Mouse (Mus musculus) forebrain, embryonic 11.5 days (tissue): Measurements from ENCODE around the gene Hgfac. TPM values are rescaled to one million over a fixed set of nuclear protein-coding genes. Genes with fewer than 3 reads are reported as not detected.

Source experiments
- ATAC-seq: fragments of 200-750 bp; cut with Nextera tagmentation; replicated peaks from 2 replicates; pipeline ENCODE4 v1.8.0; 2017; ENCODE audit warnings: moderate TSS enrichment; ENCODE audit not compliant: low FRiP score
- DNase-seq: peaks from one replicate; pipeline ENCODE4 v3.0.0-alpha.2; 2017; ENCODE audit warnings: low spot score
- H3K27ac ChIP-seq: fragments of 300-500 bp; sonication (generic); 2 replicates; pipeline ENCODE4 v1.5.1; 2014; ENCODE audit warnings: low read depth, low read length
- H3K27me3 ChIP-seq: fragments of 300-500 bp; sonication (generic); 2 replicates; pipeline ENCODE4 v1.6.1; 2014; ENCODE audit warnings: mild to moderate bottlenecking, low read length, mixed read lengths; ENCODE audit not compliant: control insufficient read depth, insufficient read depth
- H3K36me3 ChIP-seq: fragments of 300-500 bp; sonication (generic); 2 replicates; pipeline ENCODE4 v1.6.1; 2014; ENCODE audit warnings: mild to moderate bottlenecking, low read length, moderate library complexity, mixed read lengths; ENCODE audit not compliant: control insufficient read depth, insufficient read depth
- H3K4me1 ChIP-seq: fragments of 300-500 bp; sonication (generic); replicated peaks from 2 replicates; pipeline ENCODE4 v1.6.1; 2014; ENCODE audit warnings: low read length, mixed read lengths; ENCODE audit not compliant: control insufficient read depth, insufficient read depth
- H3K4me2 ChIP-seq: fragments of 300-500 bp; sonication (generic); 2 replicates; pipeline ENCODE4 v1.6.1; 2014; ENCODE audit warnings: low read depth, mild to moderate bottlenecking, low read length, moderate library complexity, mixed read lengths; ENCODE audit not compliant: severe bottlenecking
- H3K4me3 ChIP-seq: fragments of 300-500 bp; sonication (generic); 2 replicates; pipeline ENCODE4 v1.5.1; 2014; ENCODE audit warnings: low read depth, low read length
- H3K9ac ChIP-seq: fragments of 300-500 bp; sonication (generic); 2 replicates; pipeline ENCODE4 v1.6.1; 2014; ENCODE audit warnings: low read length
- H3K9me3 ChIP-seq: fragments of 300-500 bp; sonication (generic); 2 replicates; pipeline ENCODE4 v1.6.1; 2016; ENCODE audit warnings: low read length, mixed read lengths; ENCODE audit not compliant: control insufficient read depth
- WGBS: fragments of 180-500 bp; shearing (Covaris S2); extraction: QIAGEN DNeasy Blood & Tissue Kit; methylation state at CpG from one replicate; pipeline ENCODE4 v1.1.7; 2014; 5-methylcytosine and 5-hydroxymethylcytosine counted together
- polyA plus RNA-seq: library from polyadenylated mRNA; unstranded; fragments of >200 nt; fragmentation: Nextera tagmentation; extraction: Ambion mirVana; gene quantifications from 2 replicates; pipeline ENCODE4 v1.2.1, GENCODE M21; 2014

Gene Hgfac
- polyA plus RNA-seq, 1 experiment from 2014 or later: 0.17 TPM

GRCm38 (mm10) chr5:35071855-35072254 is 30.5 kb downstream of the Hgfac start:
- Histone ChIP-seq H3K4me1 (no peaks in the 10 kb centered on the region), H3K27ac (no peak overlapping the region)
- 92% methylated on average over 6 of the region's 6 CpGs for WGBS

GRCm38 (mm10) chr5:35073235-35073634 is 31.9 kb downstream of the Hgfac start:
- no peaks in the 10 kb centered on the region for H3K4me1 ChIP-seq
- H3K27ac ChIP-seq: no peak overlapping the region
- no peak for DNase-seq
- no peaks in the 10 kb centered on the region for H3K9me3 ChIP-seq
- H3K9ac ChIP-seq: no peak overlapping the region
- no peaks in the 10 kb centered on the region for H3K36me3 ChIP-seq
- WGBS: 88% methylated on average over 11 of the region's 11 CpGs
- no peaks in the 10 kb centered on the region for H3K27me3 ChIP-seq
- no peak overlapping the region for H3K4me3 ChIP-seq
- H3K4me2 ChIP-seq: no peak overlapping the region
- no peak for ATAC-seq

More at GRCm38 (mm10) chr5:35071855-35072254, 30.5 kb downstream of the Hgfac start:
- H3K4me3 ChIP-seq: no peak overlapping the region
- H3K4me2 ChIP-seq: no peak overlapping the region
- no peaks in the 10 kb centered on the region for H3K36me3 ChIP-seq
- no peaks in the 10 kb centered on the region for H3K9me3 ChIP-seq
- H3K9ac ChIP-seq: no peak overlapping the region
- ATAC-seq (no peak), DNase-seq (no peak)
- H3K27me3 ChIP-seq: no peaks in the 10 kb centered on the region

- 77% methylated on average over 9 of the region's 9 CpGs for WGBS
- Histone ChIP-seq H3K27me3 (peaks cover under 1% of the 10 kb centered on the region; the same call in 1 of the 2 replicates), H3K36me3 (no peaks in the 10 kb centered on the region), H3K4me3 (no peak overlapping the region), H3K4me1 (no peaks in the 10 kb centered on the region), H3K9ac (no peak overlapping the region), H3K9me3 (no peaks in the 10 kb centered on the region), H3K27ac (no peak overlapping the region), H3K4me2 (no peak overlapping the region)
- DNase-seq (no peak), ATAC-seq (no peak)
These were observed 32.7 kb downstream of the Hgfac start for GRCm38 (mm10) chr5:35073992-35074391.

GRCm38 (mm10) chr5:35076369-35076768 is 35.1 kb downstream of the Hgfac start:
- no peak overlapping the region for H3K27ac ChIP-seq
- no peak for DNase-seq
- no peak overlapping the region for H3K4me3 ChIP-seq
- 85% methylated on average over 1 of the region's 1 CpGs for WGBS
- 0 out of 2 replicates have a peak, but pooled peaks cover 2% of the 10 kb centered on the region for H3K4me1 ChIP-seq
- H3K9ac ChIP-seq: no peak overlapping the region
- H3K9me3 ChIP-seq: no peaks in the 10 kb centered on the region
- ATAC-seq: no peak
- H3K4me2 ChIP-seq: no peak overlapping the region
- H3K27me3 ChIP-seq: peaks cover 8% of the 10 kb centered on the region; the same call in 1 of the 2 replicates
- no peaks in the 10 kb centered on the region for H3K36me3 ChIP-seq

GRCm38 (mm10) chr5:35079101-35079500 is 37.8 kb downstream of the Hgfac start:
- no peaks in the 10 kb centered on the region for H3K36me3 ChIP-seq
- no peak overlapping the region for H3K4me3 ChIP-seq
- WGBS: 33% methylated on average over 18 of the region's 18 CpGs
- DNase-seq (no peak), ATAC-seq (no peak)
- H3K9ac ChIP-seq: no peak overlapping the region; the same call in 1 of the 2 replicates
- peaks cover 8% of the 10 kb centered on the region; the same call in 1 of the 2 replicates for H3K27me3 ChIP-seq
- H3K27ac ChIP-seq: no peak overlapping the region
- H3K4me1 ChIP-seq: 0 out of 2 replicates have a peak, but pooled peaks cover 2% of the 10 kb centered on the region
- no peak overlapping the region for H3K4me2 ChIP-seq
- H3K9me3 ChIP-seq: no peaks in the 10 kb centered on the region

- no peak overlapping the region for H3K27ac ChIP-seq
- WGBS: 85% methylated on average over 3 of the region's 3 CpGs
- H3K27me3 ChIP-seq: no peaks in the 10 kb centered on the region
- DNase-seq (no peak), ATAC-seq (no peak)
- no peaks in the 10 kb centered on the region for H3K36me3 ChIP-seq
- no peaks in the 10 kb centered on the region for H3K4me1 ChIP-seq
- no peak overlapping the region for H3K9ac ChIP-seq
- H3K4me3 ChIP-seq: no peak overlapping the region
- H3K4me2 ChIP-seq: no peak overlapping the region
- no peaks in the 10 kb centered on the region for H3K9me3 ChIP-seq
These were observed 43.6 kb downstream of the Hgfac start for GRCm38 (mm10) chr5:35084913-35085312.

- Histone ChIP-seq H3K4me3 (no peak overlapping the region), H3K4me2 (no peak overlapping the region), H3K27ac (no peak overlapping the region), H3K9me3 (no peaks in the 10 kb centered on the region), H3K36me3 (no peaks in the 10 kb centered on the region), H3K9ac (no peak overlapping the region), H3K27me3 (no peaks in the 10 kb centered on the region), H3K4me1 (no peaks in the 10 kb centered on the region)
- WGBS: 72% methylated on average over 9 of the region's 9 CpGs
- DNase-seq (peak; percentile 82), ATAC-seq (no peak)
These were observed 47.7 kb downstream of the Hgfac start for GRCm38 (mm10) chr5:35088785-35089613.

GRCm38 (mm10) chr5:35089614-35089963 is 48.3 kb downstream of the Hgfac start:
- DNase-seq (no peak), ATAC-seq (no peak)
- H3K27me3 ChIP-seq: no peaks in the 10 kb centered on the region
- H3K36me3 ChIP-seq: no peaks in the 10 kb centered on the region
- no peak overlapping the region for H3K9ac ChIP-seq
- no peak overlapping the region for H3K4me2 ChIP-seq
- whole genome bisulfite sequencing: 90% methylated on average over 5 of the region's 5 CpGs
- H3K4me3 ChIP-seq: no peak overlapping the region
- no peaks in the 10 kb centered on the region for H3K9me3 ChIP-seq
- no peaks in the 10 kb centered on the region for H3K4me1 ChIP-seq
- no peak overlapping the region for H3K27ac ChIP-seq

GRCm38 (mm10) chr5:35091636-35092035 is 50.3 kb downstream of the Hgfac start:
- H3K4me1 ChIP-seq: no peaks in the 10 kb centered on the region
- H3K4me2 ChIP-seq: no peak overlapping the region
- H3K9me3 ChIP-seq: no peaks in the 10 kb centered on the region
- ATAC-seq (no peak), DNase-seq (no peak)
- H3K27me3 ChIP-seq: no peaks in the 10 kb centered on the region
- H3K4me3 ChIP-seq: no peak overlapping the region
- H3K9ac ChIP-seq: no peak overlapping the region
- WGBS: 91% methylated on average over 3 of the region's 3 CpGs
- H3K27ac ChIP-seq: no peak overlapping the region
- peaks cover 2% of the 10 kb centered on the region; the same call in 1 of the 2 replicates for H3K36me3 ChIP-seq
